ENCODE assay signal across 10 mouse cellular contexts in genomic region chr1:62716836-62717478, GRCm38 (mm10). TPM values are rescaled to one million over a fixed set of nuclear protein-coding genes. Genes with fewer than 3 reads are reported as not detected.
DNase-seq lines count a peak whose midpoint lies in the region; ATAC-seq and TF ChIP-seq lines count a peak whose summit lies in the region.
"Had no signal": no experiment of that assay in that cellular context is flagged by ENCODE, and none has a peak within 500 bp of the region (broad histone marks: within the 10 kb centered on the region; RNA-seq: fewer than 3 reads in every experiment).

No protein-coding gene starts in this region.

- H3K9ac ChIP-seq in lung, postnatal 0 days (replicated peaks; ENCODE audit: low read depth), result no peak overlapping the region
- H3K9ac ChIP-seq in embryonic facial prominence, embryonic 14.5 days (ENCODE audit: low read depth, low read length), result no peak overlapping the region
- peak overlapping the region; percentile 18 for H3K9ac ChIP-seq in hindbrain, embryonic 14.5 days
- no peak overlapping the region for H3K9ac ChIP-seq in neural tube, embryonic 15.5 days (replicated peaks)

- no peaks in the 10 kb centered on the region for H3K27me3 ChIP-seq in lung, postnatal 0 days (replicated peaks; ENCODE audit: insufficient read depth, low read length)
- H3K27me3 ChIP-seq in embryonic facial prominence, embryonic 14.5 days (replicated peaks; ENCODE audit: control insufficient read depth, insufficient read depth, low read length), result no peaks in the 10 kb centered on the region
- no peaks in the 10 kb centered on the region for H3K27me3 ChIP-seq in hindbrain, embryonic 14.5 days (ENCODE audit: control insufficient read depth, insufficient read depth, low read length)
- 0 out of 2 replicates have a peak, but pooled peaks cover 3% of the 10 kb centered on the region for H3K27me3 ChIP-seq in neural tube, embryonic 15.5 days (replicated peaks)
- H3K27me3 ChIP-seq: Patski had no signal

- H3K4me1 ChIP-seq in lung, postnatal 0 days (ENCODE audit: insufficient read depth, low read depth, low read length), result peaks cover 4% of the 10 kb centered on the region; the same call in 1 of the 2 replicates
- H3K4me1 ChIP-seq in embryonic facial prominence, embryonic 14.5 days (ENCODE audit: control insufficient read depth, insufficient read depth, low read length), result peaks cover 22% of the 10 kb centered on the region
- peaks cover 31% of the 10 kb centered on the region for H3K4me1 ChIP-seq in hindbrain, embryonic 14.5 days (replicated peaks; ENCODE audit: control insufficient read depth, insufficient read depth, low read length)
- peaks cover 41% of the 10 kb centered on the region for H3K4me1 ChIP-seq in neural tube, embryonic 15.5 days

- H3K9me3 ChIP-seq in lung, postnatal 0 days (ENCODE audit: low read length), result no peaks in the 10 kb centered on the region
- no peaks in the 10 kb centered on the region for H3K9me3 ChIP-seq in embryonic facial prominence, embryonic 14.5 days (ENCODE audit: control insufficient read depth, low read length)
- H3K9me3 ChIP-seq in hindbrain, embryonic 14.5 days (ENCODE audit: control insufficient read depth, low read length), result no peaks in the 10 kb centered on the region
- H3K9me3 ChIP-seq in neural tube, embryonic 15.5 days (replicated peaks), result no peaks in the 10 kb centered on the region

- peak; percentile 61 for ATAC-seq in lung, postnatal 0 days
- no peak for ATAC-seq in embryonic facial prominence, embryonic 14.5 days (ENCODE audit: low read depth)
- ATAC-seq in hindbrain, embryonic 14.5 days (ENCODE audit: low FRiP score), result peak; percentile 72; the same call in 1 of the 2 replicates
- no peak; the same call in 1 of the 2 replicates for ATAC-seq in neural tube, embryonic 15.5 days (ENCODE audit: low FRiP score)
- ATAC-seq: Patski had no signal

- WGBS in lung, postnatal 0 days, result 42% methylated on average over 10 of the region's 10 CpGs
- WGBS in embryonic facial prominence, embryonic 14.5 days, result 30% methylated on average over 10 of the region's 10 CpGs
- 20% methylated on average over 10 of the region's 10 CpGs for WGBS in hindbrain, embryonic 14.5 days
- WGBS in neural tube, embryonic 15.5 days, result 13% methylated on average over 10 of the region's 10 CpGs

- H3K4me3 ChIP-seq in lung, postnatal 0 days (ENCODE audit: low read depth, low read length), result no peak overlapping the region
- no peak overlapping the region for H3K4me3 ChIP-seq in embryonic facial prominence, embryonic 14.5 days (ENCODE audit: low read depth, low read length)
- H3K4me3 ChIP-seq in hindbrain, embryonic 14.5 days (replicated peaks; ENCODE audit: low read length), result peak overlapping the region; percentile 2; the same call in 1 of the 2 replicates
- 0 out of 2 replicates have a peak overlapping the region, but pooled peaks have one; percentile 7 for H3K4me3 ChIP-seq in neural tube, embryonic 15.5 days (replicated peaks)

- H3K36me3 ChIP-seq in lung, postnatal 0 days (ENCODE audit: insufficient read depth, low read length), result 0 out of 2 replicates have a peak, but pooled peaks cover 4% of the 10 kb centered on the region
- H3K36me3 ChIP-seq in embryonic facial prominence, embryonic 14.5 days (ENCODE audit: control insufficient read depth, insufficient read depth, low read length), result peaks cover 26% of the 10 kb centered on the region
- peaks cover 18% of the 10 kb centered on the region for H3K36me3 ChIP-seq in hindbrain, embryonic 14.5 days (replicated peaks; ENCODE audit: control insufficient read depth, insufficient read depth)
- 0 out of 2 replicates have a peak, but pooled peaks cover 4% of the 10 kb centered on the region for H3K36me3 ChIP-seq in neural tube, embryonic 15.5 days

- DNase-seq in lung, postnatal 0 days (ENCODE audit: low spot score), result no peak
- no peak for DNase-seq in lung, postnatal 14 days
- DNase-seq in embryonic facial prominence, embryonic 14.5 days (ENCODE audit: low spot score), result no peak
- no peak for DNase-seq in hindbrain, embryonic 14.5 days (ENCODE audit: low spot score)
- DNase-seq in right cerebral cortex, postnatal 25 days, result no peak
- DNase-seq in frontal cortex, postnatal 36 days (ENCODE audit: low spot score in 2 of 2), result no peak
- DNase-seq: heart, adult 18-20 months; spleen, adult 18-20 months had no signal

- no peak overlapping the region for H3K4me2 ChIP-seq in lung, postnatal 0 days (replicated peaks; ENCODE audit: low read depth, low read length)
- H3K4me2 ChIP-seq in embryonic facial prominence, embryonic 14.5 days (ENCODE audit: low read depth, low read length), result peak overlapping the region; percentile 28
- peak overlapping the region; percentile 27 for H3K4me2 ChIP-seq in hindbrain, embryonic 14.5 days (replicated peaks)
- peak overlapping the region; percentile 47 for H3K4me2 ChIP-seq in neural tube, embryonic 15.5 days

- no peak for TF ChIP-seq CTCF in lung, postnatal 0 days (IDR thresholded peaks at IDR 0.05)

- TF ChIP-seq EP300 in lung, postnatal 0 days (IDR thresholded peaks at IDR 0.05), result no peak

- H3K27ac ChIP-seq in lung, postnatal 0 days (ENCODE audit: low read length), result no peak overlapping the region
- H3K27ac ChIP-seq in embryonic facial prominence, embryonic 14.5 days (replicated peaks; ENCODE audit: low read depth, low read length), result no peak overlapping the region
- H3K27ac ChIP-seq in hindbrain, embryonic 14.5 days, result peak overlapping the region; percentile 44
- peak overlapping the region; percentile 66 for H3K27ac ChIP-seq in neural tube, embryonic 15.5 days (replicated peaks)

RNA-seq across cellular contexts. Expression of gene Nrp2, which starts 13.9 kb away (rescaled TPM):
- polyA plus RNA-seq in lung, postnatal 0 days (2015; fragmentation: Nextera tagmentation; extraction: Ambion mirVana), result 14.0 and 17.5 TPM in 2 replicates
- 41.6 and 42.1 TPM in 2 replicates for polyA plus RNA-seq in embryonic facial prominence, embryonic 14.5 days (2014; fragmentation: Nextera tagmentation; extraction: Ambion mirVana)
- 34.1 and 34.5 TPM in 2 replicates for polyA plus RNA-seq in hindbrain, embryonic 14.5 days (2014; fragmentation: Nextera tagmentation; extraction: Ambion mirVana)
- polyA plus RNA-seq in neural tube, embryonic 15.5 days (2015; fragmentation: Nextera tagmentation; extraction: Ambion mirVana), result 33.4 and 35.6 TPM in 2 replicates

Comparison
In these comparisons a context has a peak if more than half of its experiments do, and no peak if none do; other contexts are left out.
1. ATAC-seq: peak in lung, postnatal 0 days (single experiment) and hindbrain, embryonic 14.5 days (single experiment); none in embryonic facial prominence, embryonic 14.5 days (single experiment) and neural tube, embryonic 15.5 days (single experiment).
2. H3K27ac ChIP-seq: peak in hindbrain, embryonic 14.5 days (single experiment) and neural tube, embryonic 15.5 days (single experiment); none in lung, postnatal 0 days (single experiment) and embryonic facial prominence, embryonic 14.5 days (single experiment).
3. H3K4me3 ChIP-seq: peak in hindbrain, embryonic 14.5 days (single experiment) and neural tube, embryonic 15.5 days (single experiment); none in lung, postnatal 0 days (single experiment) and embryonic facial prominence, embryonic 14.5 days (single experiment).